Comparison of ENCODE assay signal across 1 mouse cellular context in the genomic region with DNA sequence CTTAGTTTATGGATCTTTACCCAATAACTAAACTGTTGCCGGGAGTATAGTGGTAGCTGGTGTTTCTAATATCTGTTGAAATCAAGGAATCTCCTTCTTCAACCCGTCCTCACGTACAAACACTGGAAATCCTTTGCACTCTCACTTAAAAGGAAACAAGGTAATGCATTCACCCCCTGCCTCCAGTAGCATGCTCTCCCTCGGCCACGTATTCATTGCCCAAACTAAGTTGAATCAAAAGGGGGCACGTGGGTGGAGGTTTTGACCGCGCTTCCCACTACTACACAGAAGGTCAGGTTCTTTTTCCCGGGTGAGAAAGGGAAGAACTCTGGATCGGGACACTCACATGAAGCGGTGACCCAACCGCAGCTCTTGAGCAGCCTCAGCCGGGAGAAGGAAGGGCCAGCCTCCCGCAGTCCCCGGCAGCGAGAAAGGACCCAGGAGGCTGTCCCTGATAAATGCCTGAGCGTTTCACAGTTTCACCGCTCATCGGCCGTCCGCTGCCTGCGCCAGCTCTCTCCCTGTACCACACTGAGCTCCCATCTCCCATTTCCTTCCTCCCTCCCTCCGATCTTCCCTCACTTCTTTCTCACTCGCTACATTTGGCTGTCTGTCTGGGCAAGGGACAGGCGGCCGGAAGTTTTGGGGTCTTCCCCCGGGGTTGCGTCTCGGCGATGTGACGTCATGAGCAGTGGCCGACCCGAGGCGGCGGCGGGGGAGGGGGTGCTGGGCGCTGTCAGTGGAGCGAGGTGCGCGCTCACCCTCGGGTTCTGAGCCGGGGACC.
TF ChIP-seq lines count a peak whose summit lies in the region.

TSS of gene Tbck (plus strand) at position 698 of the 784 bp plus-strand sequence.

TF ChIP-seq in CH12.LX, 34 proteins besides CTCF, POLR2A, EP300 and RAD21 (continued from another document):
- TF ChIP-seq MYC (IDR thresholded peaks at IDR 0.05; ENCODE audit: low read depth, low read length) (peak; percentile 89), POLR2AphosphoS2 (IDR thresholded peaks at IDR 0.05; ENCODE audit: low read depth, low read length) (peak; percentile 69; the same call in 1 of the 2 replicates), GABPA (IDR thresholded peaks at IDR 0.05; ENCODE audit: insufficient replicate concordance, low read depth, low read length) (peak; percentile 76; the same call in 1 of the 2 replicates), KAT2A (IDR thresholded peaks at IDR 0.05; ENCODE audit: insufficient replicate concordance, low read length) (peak; percentile 98), ZMIZ1 (IDR thresholded peaks at IDR 0.05; ENCODE audit: low read depth, low read length) (no peak; the same call in 1 of the 2 replicates), MEF2A (IDR thresholded peaks at IDR 0.05; ENCODE audit: borderline replicate concordance, low read depth, low read length) (peak; percentile 70), USF2 (conservative IDR thresholded peaks at IDR 0.05; ENCODE audit: low read depth, low read length) (no peak), ZC3H11A (IDR thresholded peaks at IDR 0.05; ENCODE audit: low read depth, low read length) (no peak), NRF1 (IDR thresholded peaks at IDR 0.05; ENCODE audit: low read depth, low read length) (peak; percentile 63), RCOR1 (conservative IDR thresholded peaks at IDR 0.05; ENCODE audit: low read depth, low read length) (no peak; the same call in 1 of the 2 replicates), ZNF384 (IDR thresholded peaks at IDR 0.05; ENCODE audit: low read depth, low read length) (no peak), CHD2 (IDR thresholded peaks at IDR 0.05; ENCODE audit: low read length) (peak; percentile 97), MAZ (IDR thresholded peaks at IDR 0.05; ENCODE audit: low read depth, low read length) (peak; percentile 99), NELFE (IDR thresholded peaks at IDR 0.05; ENCODE audit: low read depth, low read length) (peak; percentile 93), HCFC1 (IDR thresholded peaks at IDR 0.05; ENCODE audit: low read depth, low read length) (peak; percentile 98), SIN3A (IDR thresholded peaks at IDR 0.05; ENCODE audit: low read length) (peak; percentile 97), BHLHE40 (IDR thresholded peaks at IDR 0.05; ENCODE audit: low read depth, low read length) (peak; percentile 9), CHD1 (IDR thresholded peaks at IDR 0.05; ENCODE audit: low read depth, low read length) (no peak; the same call in 1 of the 2 replicates), ZKSCAN1 (IDR thresholded peaks at IDR 0.05; ENCODE audit: borderline replicate concordance, low read depth, low read length) (no peak; the same call in 1 of the 2 replicates), E2F4 (IDR thresholded peaks at IDR 0.05; ENCODE audit: insufficient replicate concordance, low read depth, low read length) (no peak), JUN (IDR thresholded peaks at IDR 0.05; ENCODE audit: insufficient read depth, low read depth, low read length) (no peak)
